Mouse (Mus musculus) telencephalon, adult 2 months (tissue): ENCODE data around the gene Pdzd3.

Experiments
- DNase-seq: peaks from one replicate; pipeline ENCODE4 v3.0.0-alpha.2; 2011; ENCODE audit warnings: low read depth, low spot score

Gene Pdzd3

GRCm38 (mm10) chr9:44200458-44200857, 50.8 kb downstream of the Pdzd3 start:
- DNase-seq = no peak

- DNase-seq = no peak
Measured at GRCm38 (mm10) chr9:44199580-44199979, 51.7 kb downstream of the Pdzd3 start.

- DNase-seq = no peak
Measured at GRCm38 (mm10) chr9:44199166-44199565, 52.1 kb downstream of the Pdzd3 start.
